8 mouse cellular contexts compared by ENCODE assay signal in genomic region chr11:117962228-117963067, GRCm38 (mm10). TPM values are rescaled to one million over a fixed set of nuclear protein-coding genes. Genes with fewer than 3 reads are reported as not detected.
DNase-seq lines count a peak whose midpoint lies in the region; ATAC-seq lines count a peak whose summit lies in the region.

No protein-coding gene starts in this region.

- peak overlapping the region; percentile 30; the same call in 1 of the 2 replicates for H3K4me3 ChIP-seq in lung, embryonic 15.5 days

- H3K27ac ChIP-seq in lung, embryonic 15.5 days, result peak overlapping the region; percentile 94

- no peaks in the 10 kb centered on the region for H3K27me3 ChIP-seq in lung, embryonic 15.5 days

- 0 out of 2 replicates have a peak, but pooled peaks cover 6% of the 10 kb centered on the region for H3K36me3 ChIP-seq in lung, embryonic 15.5 days

- peak; percentile 86 for ATAC-seq in lung, embryonic 15.5 days (ENCODE audit: borderline replicate concordance, extremely low read depth, low FRiP score, low TSS enrichment)

- H3K4me1 ChIP-seq in lung, embryonic 15.5 days, result peaks cover 84% of the 10 kb centered on the region

- H3K4me2 ChIP-seq in lung, embryonic 15.5 days, result peak overlapping the region; percentile 79

- no peak overlapping the region for H3K9ac ChIP-seq in lung, embryonic 15.5 days

- 30% methylated on average over 10 of the region's 10 CpGs for WGBS in lung, embryonic 15.5 days

- H3K9me3 ChIP-seq in lung, embryonic 15.5 days, result no peaks in the 10 kb centered on the region

- DNase-seq in MN1 (ENCODE audit: low spot score), result peak; percentile 40
- peak; percentile 59 to 77 for DNase-seq in adrenal gland, postnatal 4 days (ENCODE audit: low spot score in 2 of 2)
- DNase-seq in heart, adult 9 months (ENCODE audit: low spot score in 2 of 2), result peak; percentile 93 to 94
- peak; percentile 67 to 76 for DNase-seq in kidney, adult 8-10 months
- DNase-seq in retina, embryonic 14.5 days (ENCODE audit: low spot score), result peak; percentile 39
- no peak for DNase-seq in cerebellum, adult 9-11 months
- DNase-seq in frontal cortex, postnatal 14 days (ENCODE audit: low spot score in 2 of 2), result no peak

RNA-seq across cellular contexts. Expression of gene Socs3, which starts 7.4 kb away (rescaled TPM):
- total RNA-seq in adrenal gland, postnatal 4 days (2021), result 10 to 100 TPM; 11.8 to 12.7 TPM
- 12.7 and 13.5 TPM in 2 replicates for polyA plus RNA-seq in lung, embryonic 15.5 days (2015; fragmentation: Nextera tagmentation; extraction: Ambion mirVana)

RNA-seq across cellular contexts. Expression of gene Pgs1, which starts 23.6 kb away (rescaled TPM):
- 10 to 100 TPM; 39.1 to 40.4 TPM for total RNA-seq in adrenal gland, postnatal 4 days (2021)
- polyA plus RNA-seq in lung, embryonic 15.5 days (2015; fragmentation: Nextera tagmentation; extraction: Ambion mirVana), result 37.7 and 42.2 TPM in 2 replicates

Comparison
In these comparisons a context has a peak if more than half of its experiments do, and no peak if none do; other contexts are left out.
1. DNase-seq: peak in MN1 (single experiment), adrenal gland, postnatal 4 days (2 of 2), heart, adult 9 months (2 of 2), kidney, adult 8-10 months (2 of 2) and retina, embryonic 14.5 days (single experiment); none in cerebellum, adult 9-11 months (single experiment) and frontal cortex, postnatal 14 days (0 of 2).